Mouse (Mus musculus): ENCODE data around the gene Poc1b.

GRCm38 (mm10) chr10:99150016-99150415, 43.2 kb downstream of the Poc1b start:
- TF ChIP-seq EP300 (optimal IDR thresholded peaks at IDR 0.05) (no peak), CTCF (IDR thresholded peaks at IDR 0.05; ENCODE audit: low read depth) (no peak)
